Mouse (Mus musculus): ENCODE results near the gene Vamp4.
"Not testable (repeated sequence)": the region's sequence is repeated elsewhere in the genome, so short reads cannot be mapped to it uniquely, and the experiment has no call there.

Gene Vamp4

GRCm38 (mm10) chr1:162589443-162589842 is 19.1 kb downstream of the Vamp4 start:
- DNase-seq (ENCODE audit: low read depth, low spot score) = peak; percentile 35

DNA sequence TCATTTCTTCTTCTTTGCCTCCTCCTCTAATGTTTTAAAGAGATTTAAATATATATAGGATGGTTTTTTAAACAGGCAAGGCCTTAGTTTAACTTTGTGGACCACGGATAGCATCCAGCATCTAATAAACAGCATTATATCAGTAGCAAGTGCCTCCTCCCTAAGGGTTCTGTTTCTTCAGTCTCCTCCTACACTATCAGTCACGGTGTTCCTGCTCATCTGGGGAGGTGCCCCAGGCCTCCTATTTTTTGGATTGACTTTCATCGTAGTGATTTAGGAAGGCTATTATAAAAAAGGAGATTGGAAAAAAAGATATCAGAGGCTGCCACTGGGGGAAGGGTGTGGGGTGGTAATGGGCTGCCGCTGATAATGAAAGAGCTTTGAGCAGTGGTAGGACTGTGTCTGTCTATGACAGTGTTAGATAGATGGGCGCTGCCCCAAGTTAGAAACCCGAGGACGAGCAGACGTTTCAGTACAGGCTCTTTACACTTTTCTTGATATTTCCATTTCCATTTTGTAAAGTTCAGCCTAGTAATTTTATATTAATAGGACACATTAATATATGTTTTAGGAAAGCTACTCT is 20.2 kb downstream of the Vamp4 start:
- no peak for DNase-seq (ENCODE audit: low read depth, low spot score)

DNA sequence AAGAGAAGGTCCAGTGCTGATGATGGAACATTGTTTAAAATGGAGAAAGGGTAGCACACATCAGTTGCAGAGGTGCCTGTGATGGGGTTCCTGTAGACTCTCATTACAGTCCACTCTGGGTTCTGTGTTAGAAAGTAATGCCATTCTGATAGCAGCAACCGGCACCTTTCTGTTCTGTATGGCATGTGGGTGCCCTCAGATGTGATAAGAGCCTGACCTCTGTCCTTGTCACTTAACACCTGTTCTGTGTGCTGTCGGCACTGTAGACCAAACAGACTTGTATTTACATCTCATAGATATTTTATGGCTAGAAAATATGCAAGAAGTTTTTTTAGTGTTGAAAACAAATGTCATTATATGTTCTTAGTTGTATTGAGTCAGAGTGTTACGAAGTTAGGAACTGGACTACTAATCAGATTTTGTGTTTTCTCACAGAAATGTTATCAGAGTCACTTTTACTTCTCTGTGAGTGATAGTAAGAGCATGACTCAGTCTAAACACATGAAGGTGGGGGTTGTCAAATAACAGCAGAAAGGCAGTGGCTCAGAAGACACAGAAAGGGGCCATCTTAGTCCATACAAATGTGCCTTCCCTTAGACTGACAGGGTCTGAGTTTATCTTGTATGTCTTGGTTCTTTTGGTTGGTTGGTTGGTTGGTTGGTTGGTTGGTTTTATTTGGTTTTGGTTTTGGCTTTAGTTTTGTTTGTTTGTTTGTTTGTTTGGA is 27.2 kb downstream of the Vamp4 start:
- DNase-seq (ENCODE audit: low read depth, low spot score) = no peak

DNA sequence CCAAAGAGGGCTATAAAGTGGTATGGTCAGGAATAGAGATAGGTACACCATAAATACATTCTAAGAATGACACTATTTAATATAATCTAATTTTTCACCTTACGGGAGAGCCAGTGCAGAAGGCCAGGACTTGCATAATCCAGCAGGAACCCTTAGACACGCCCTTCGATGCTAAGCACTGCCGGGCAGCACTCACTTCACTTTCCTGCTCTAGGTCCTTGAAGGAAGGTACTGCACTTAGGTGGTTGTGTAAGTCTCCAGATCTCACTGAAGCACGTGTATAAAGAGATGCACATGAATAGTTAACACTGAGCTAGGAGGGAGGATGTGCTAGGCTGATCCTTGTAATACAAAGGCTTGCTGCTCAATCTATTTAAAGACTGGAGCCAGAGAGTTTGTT is 29.3 kb downstream of the Vamp4 start:
- DNase-seq (ENCODE audit: low read depth, low spot score) = no peak

- DNase-seq (ENCODE audit: low read depth, low spot score) = no peak
Measured at GRCm38 (mm10) chr1:162601288-162601687, 31.0 kb downstream of the Vamp4 start.

DNA sequence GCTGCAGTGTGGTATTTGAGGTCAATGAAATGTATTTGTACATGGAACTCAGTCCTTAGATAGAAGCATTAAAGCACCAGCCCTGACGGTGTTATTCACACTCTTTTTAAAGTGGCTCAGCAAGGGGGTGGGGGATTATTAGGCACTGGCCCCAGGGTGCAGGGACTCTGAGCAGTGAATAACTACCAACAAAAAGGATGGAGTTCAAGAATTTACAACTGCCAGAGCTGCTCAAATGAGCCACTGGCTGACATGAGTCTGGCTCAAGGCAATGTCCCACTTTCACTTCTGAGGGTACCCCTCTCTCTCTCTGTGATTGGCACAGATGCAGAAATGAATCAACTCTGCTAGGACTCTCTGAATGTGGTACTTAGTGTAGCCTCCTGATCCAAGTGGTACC is 37.8 kb downstream of the Vamp4 start:
- DNase-seq (ENCODE audit: low read depth, low spot score) = no peak

DNA sequence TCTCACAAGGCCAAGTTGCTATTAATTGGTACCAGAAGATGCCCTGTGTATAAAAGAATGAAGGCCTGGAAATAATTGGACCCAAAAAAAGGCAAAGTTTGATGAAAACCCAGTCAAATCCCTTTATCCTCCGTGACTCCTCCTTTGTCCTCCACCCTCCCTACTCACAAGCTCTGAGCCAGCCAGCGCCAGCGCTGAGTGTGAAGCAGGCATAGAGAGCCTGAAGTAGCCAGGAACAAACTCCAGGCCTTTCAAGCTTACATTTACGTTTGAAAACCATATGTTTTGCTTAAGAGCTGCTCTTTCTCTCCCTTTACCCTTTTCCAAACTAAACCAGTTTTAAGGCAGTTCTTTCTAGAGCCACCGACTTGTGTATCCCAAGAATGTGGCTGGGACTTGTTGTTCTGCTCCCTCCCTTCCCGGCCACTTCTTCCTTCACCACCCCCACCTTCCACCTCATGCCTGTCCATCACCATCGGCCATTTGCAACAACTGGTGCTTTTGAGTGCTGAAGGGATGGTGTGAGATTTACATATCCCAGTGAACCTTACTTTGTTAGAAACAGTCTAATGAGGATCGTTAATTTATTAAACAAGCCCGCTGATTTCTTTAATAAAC is 39.4 kb downstream of the Vamp4 start:
- DNase-seq (ENCODE audit: low read depth, low spot score) = no peak

- DNase-seq (ENCODE audit: low read depth, low spot score) = no peak
Measured at GRCm38 (mm10) chr1:162611191-162611590, 40.9 kb downstream of the Vamp4 start.

GRCm38 (mm10) chr1:162615511-162615910 is 45.2 kb downstream of the Vamp4 start:
- no peak for DNase-seq (ENCODE audit: low read depth, low spot score)

GRCm38 (mm10) chr1:162620487-162620886 is 50.2 kb downstream of the Vamp4 start:
- no peak for DNase-seq (ENCODE audit: low read depth, low spot score)

- no peak for DNase-seq (ENCODE audit: low read depth, low spot score)
Measured at GRCm38 (mm10) chr1:162623895-162624294, 53.6 kb downstream of the Vamp4 start.

DNA sequence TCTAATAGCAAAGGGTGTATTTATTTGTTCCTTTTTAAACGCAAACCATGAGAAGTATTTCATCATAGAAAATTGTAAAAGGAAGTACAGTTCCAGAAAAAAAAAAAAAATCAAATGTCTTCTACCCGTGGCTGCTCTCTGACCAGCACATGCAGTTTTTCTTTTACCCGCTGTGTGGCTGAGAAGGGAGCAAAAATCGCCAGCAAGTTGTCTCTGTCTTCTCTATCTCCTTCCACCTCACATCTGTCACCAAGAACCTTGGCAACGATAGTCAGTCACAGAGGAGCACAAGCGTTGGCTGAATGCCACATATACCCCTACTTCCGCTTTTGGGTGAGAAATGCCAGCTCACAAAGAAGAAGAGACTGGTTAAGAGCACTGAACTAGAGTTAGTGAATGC is 54.9 kb downstream of the Vamp4 start:
- no peak for DNase-seq (ENCODE audit: low read depth, low spot score)

- not testable (repeated sequence) for DNase-seq (ENCODE audit: low read depth, low spot score)
Measured at GRCm38 (mm10) chr1:162627821-162628220, 57.5 kb downstream of the Vamp4 start.

- not testable (repeated sequence) for DNase-seq (ENCODE audit: low read depth, low spot score)
Measured at GRCm38 (mm10) chr1:162628326-162628725, 58.0 kb downstream of the Vamp4 start.

DNA sequence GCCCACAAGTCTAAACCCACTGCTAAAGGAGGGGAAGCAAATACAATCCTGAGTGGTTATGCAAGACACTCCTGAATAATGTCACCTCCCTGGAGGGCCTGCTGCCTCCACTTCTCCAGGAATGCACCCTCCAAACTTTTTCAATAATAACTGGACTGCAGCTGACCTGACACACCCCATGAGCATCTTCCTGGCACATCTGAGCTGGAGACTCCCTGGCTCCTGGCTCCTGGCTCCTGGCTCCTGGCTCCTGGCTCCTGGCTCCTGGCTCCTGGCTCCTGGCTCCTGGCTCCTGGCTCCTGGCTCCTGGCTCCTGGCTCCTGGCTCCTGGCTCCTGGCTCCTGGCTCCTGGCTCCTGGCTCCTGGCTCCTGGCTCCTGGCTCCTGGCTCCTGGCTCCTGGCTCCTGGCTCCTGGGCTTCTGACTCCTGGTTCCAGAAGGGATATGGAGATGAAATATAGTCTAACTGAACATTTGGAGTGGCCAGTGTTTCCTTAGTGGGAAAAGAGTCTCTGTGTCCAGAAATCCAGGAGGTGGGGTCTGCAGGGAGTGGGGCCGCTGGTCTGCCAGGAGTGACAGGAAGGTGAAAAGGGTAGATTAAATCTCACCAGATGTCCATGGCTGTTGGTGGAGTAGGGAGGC is 65.1 kb downstream of the Vamp4 start:
- DNase-seq (ENCODE audit: low read depth, low spot score) = not testable (repeated sequence)

- no peak for DNase-seq (ENCODE audit: low read depth, low spot score)
Measured at GRCm38 (mm10) chr1:162636516-162636915, 66.2 kb downstream of the Vamp4 start.

DNA sequence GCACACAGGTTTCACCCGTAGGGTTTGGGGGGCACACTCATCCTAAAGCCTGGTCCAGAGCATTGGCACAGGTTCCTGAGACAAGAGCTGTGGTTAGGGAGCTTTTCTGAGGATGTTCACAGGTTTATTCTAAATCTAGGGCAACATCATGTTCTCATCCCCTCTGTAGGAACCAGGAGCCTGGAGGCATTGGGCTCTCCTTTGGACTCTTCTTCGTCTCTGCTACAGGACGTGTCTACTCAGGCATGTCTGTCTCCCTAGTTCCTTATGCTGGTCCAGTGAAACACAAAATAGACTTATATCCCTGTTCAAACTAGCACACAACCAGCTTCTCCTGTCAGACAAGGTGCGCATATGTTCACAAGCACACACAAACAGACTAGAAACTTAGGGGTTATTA is 68.2 kb downstream of the Vamp4 start:
- DNase-seq (ENCODE audit: low read depth, low spot score) = no peak

DNA sequence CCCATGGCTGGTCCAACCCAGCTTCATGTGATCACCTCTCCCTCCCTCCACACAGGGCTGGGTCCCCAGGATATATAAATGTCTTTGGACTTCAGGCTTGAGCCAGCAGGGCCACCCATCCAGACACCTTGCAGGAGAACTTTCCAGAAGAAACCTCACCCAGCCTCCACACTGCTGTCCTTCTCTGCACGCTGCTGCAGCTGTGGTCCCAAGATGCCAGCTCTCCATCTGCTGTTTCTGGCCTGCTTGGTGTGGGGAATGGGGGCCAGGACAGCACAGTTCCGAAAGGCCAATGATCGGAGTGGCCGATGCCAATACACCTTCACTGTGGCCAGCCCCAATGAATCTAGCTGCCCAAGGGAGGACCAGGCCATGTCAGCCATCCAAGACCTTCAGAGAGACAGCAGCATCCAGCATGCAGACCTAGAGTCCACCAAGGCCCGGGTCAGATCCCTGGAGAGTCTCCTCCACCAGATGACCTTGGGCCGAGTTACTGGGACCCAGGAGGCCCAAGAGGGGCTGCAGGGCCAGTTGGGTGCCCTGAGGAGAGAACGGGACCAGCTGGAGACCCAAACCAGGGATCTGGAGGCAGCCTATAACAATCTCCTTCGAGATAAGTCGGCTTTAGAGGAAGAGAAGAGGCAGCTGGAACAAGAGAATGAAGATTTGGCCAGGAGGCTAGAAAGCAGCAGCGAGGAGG is 68.9 kb downstream of the Vamp4 start, which contains the start of gene Myoc:
Gene Myoc, plus strand, starts transcription at position 105 of the 700 bp plus-strand sequence.
- no peak for DNase-seq (ENCODE audit: low read depth, low spot score)

GRCm38 (mm10) chr1:162639861-162640260 is 69.5 kb downstream of the Vamp4 start:
- DNase-seq (ENCODE audit: low read depth, low spot score) = no peak

DNA sequence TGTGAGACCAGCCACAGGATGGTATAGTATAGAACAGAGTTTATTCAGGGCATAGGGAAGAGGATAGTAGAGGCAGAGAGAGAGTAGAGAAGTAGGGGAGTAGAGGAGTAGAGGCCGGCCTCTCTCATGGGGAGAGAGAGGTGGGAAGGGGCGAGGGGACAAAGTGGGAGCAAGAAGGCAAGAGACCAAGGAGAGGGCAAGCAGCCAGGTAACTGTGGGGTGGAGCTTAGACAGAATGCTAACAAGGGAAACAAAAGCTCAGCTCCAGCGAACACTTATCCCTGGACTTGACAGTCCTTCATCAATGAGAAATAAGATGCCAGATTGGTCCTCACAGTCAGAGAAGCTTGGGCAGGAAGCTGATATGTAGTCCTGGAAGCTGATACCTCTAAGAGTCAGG is 72.3 kb downstream of the Vamp4 start:
- no peak for DNase-seq (ENCODE audit: low read depth, low spot score)

- no peak for DNase-seq (ENCODE audit: low read depth, low spot score)
Measured at GRCm38 (mm10) chr1:162643752-162644151, 73.4 kb downstream of the Vamp4 start.

All from embryo, embryonic 11.5 days (tissue).